Mouse (Mus musculus) adrenal gland, postnatal 14 days (tissue): Measurements from ENCODE around the gene Svs3a. TPM values are rescaled to one million over a fixed set of nuclear protein-coding genes. Genes with fewer than 3 reads are reported as not detected.
"Not testable (repeated sequence)": the region's sequence is repeated elsewhere in the genome, so short reads cannot be mapped to it uniquely, and the experiment has no call there.

Experiments used
- DNase-seq: peaks from one replicate; pipeline ENCODE4 v3.0.0; 2021; ENCODE audit warnings: mixed read lengths
- long read RNA-seq, 2 experiments: library from polyadenylated mRNA; stranded (forward); transcript quantifications; one replicate each; pipeline ENCODE4 v2.0.0; 2021
- total RNA-seq: library from RNA; stranded (reverse); gene quantifications from 2 replicates; pipeline ENCODE4 v1.2.3, GENCODE M21; 2021

The Svs3a gene
- total RNA-seq = not detected in 2 replicates
- long read RNA-seq, experiment 1 = 0 reads
- long read RNA-seq, experiment 2 = 0 reads

DNA sequence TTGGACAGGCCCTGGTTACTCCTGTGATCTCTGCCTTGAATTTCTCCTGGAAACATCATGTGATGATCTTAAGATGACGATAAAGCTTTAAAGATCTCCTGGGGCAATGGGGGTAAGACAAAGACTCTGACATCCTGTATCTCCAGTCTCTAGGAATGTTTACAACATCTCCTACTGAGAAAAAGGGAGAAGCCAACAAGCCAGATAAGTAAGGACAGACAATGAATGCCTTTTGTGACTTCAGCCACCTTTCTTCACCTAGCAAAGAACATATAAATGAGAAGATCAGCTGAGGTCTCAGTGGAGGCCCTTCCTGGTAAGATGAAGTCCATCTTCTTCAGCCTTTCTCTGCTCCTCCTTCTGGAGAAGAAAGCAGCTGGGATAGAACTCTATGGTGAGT lies at the start of gene Svs3a:
Gene Svs3a, plus strand, starts transcription at position 301 of the 400 bp plus-strand sequence.
- not testable (repeated sequence) for DNase-seq

DNA sequence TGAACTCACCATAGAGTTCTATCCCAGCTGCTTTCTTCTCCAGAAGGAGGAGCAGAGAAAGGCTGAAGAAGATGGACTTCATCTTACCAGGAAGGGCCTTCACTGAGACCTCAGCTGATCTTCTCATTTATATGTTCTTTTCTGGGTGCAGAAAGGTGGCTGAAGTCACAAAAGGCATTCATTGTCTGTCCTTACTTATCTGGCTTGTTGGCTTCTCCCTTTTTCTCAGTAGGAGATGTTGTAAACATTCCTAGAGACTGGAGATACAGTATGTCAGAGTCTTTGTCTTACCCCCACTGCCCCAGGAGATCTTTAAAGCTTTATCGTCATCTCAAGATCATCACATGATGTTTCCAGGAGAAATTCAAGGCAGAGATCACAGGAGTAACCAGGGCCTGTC lies 32.5 kb upstream of the Svs3a start, which contains the start of gene Svs3b:
Gene Svs3b, minus strand, starts transcription at position 101 of the 400 bp plus-strand sequence.
- DNase-seq = not testable (repeated sequence)

DNA sequence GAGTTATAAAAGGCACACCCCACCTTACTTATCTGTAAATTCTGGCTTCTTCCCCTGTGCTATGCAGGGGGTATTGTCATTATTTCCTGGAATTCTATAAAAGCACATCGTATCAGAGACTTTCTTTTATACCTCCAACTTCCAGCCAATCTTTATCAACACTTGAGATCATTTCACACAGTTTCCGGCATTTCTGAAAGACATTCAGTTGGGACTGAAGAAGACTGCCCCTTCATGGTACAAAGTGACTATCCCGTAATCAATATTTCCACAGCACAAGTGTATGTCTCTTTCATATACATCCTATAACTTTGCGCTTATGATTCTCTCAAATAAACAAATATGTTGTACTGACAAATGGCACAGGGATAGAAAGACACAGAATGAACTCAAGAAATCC lies 10.7 kb upstream of the Svs3a start, which contains the start of gene Svs4:
Gene Svs4, minus strand, starts transcription at position 101 of the 400 bp plus-strand sequence.
- DNase-seq = no peak

DNA sequence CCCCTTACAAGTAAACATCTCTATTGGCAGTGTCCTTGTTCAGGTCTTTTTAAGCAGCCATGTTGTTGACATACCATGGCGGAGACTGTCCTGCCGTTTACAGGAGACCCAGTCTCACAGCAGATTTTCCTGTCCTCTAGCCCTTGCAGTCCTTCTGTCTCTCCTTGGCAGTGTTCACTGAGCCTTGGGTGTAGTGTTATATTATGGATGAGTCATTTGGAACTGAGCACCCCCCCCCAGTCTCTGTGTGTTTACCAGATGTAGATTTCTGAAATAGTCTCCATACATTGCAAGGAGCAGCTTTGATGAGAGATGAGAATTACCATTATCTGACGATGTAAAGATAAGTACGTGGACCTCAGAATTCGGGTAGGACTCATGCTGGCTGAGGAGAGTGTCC lies 23.5 kb downstream of the Svs3a start:
- DNase-seq = no peak

DNA sequence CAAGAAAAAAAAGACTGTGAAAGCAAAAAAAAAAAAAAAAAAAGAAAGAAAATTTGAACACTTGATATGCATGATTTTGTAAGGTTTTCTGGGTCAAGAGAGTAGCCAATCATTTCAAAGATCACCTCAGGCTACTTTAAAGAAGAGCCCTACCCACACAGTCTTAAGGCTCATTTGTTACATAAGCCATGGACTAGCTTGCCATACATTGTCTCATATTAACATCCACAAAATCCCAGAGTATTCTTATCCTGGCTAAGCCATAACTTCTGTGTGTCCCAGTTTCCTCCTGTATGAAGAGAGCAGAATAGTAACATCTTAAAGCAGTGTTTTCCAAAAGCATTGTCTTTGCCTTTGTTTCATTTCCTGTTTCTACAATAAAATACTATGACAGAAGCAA lies 26.4 kb downstream of the Svs3a start:
- not testable (repeated sequence) for DNase-seq

DNA sequence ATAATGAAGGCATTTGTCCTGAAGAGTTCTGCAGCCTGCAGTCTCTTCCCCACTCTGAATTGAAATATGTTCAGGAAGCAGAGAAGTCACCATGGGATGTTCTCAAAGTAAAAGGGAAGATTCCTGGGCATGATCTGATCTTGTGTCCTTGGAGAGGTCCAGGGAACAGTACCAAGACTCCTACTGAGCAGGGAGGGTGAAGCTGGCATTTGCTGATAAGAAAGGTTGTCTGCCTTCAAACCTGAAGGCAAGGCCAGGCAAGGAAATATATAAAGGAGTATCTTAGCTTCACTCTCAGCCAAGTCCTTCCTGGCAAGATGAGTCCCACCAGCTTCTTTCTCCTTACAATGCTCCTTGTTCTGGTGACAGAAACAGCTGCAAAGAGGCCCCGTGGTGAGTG lies 27.4 kb downstream of the Svs3a start, which contains the start of gene Svs6:
Gene Svs6, plus strand, starts transcription at position 301 of the 400 bp plus-strand sequence.
- DNase-seq = not testable (repeated sequence)

DNA sequence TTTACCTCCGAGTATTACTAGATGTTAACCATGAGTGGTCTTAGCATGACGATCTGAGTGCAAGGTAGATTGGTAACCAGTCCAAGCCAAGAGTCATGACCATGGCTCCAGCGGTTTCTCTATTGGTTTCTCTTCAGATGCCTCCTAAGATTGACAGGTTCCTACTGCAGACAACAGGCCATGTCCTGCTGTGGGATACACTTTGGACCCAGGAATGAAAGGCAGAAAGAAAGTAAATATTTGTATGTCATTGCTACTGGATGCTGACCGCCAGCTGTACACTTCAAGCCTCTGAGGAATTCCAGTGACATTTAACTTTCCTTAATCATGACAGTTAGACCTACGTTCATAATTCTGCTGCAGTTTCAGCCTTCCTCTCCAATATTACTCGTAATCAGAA lies 31.9 kb downstream of the Svs3a start:
- no peak for DNase-seq

DNA sequence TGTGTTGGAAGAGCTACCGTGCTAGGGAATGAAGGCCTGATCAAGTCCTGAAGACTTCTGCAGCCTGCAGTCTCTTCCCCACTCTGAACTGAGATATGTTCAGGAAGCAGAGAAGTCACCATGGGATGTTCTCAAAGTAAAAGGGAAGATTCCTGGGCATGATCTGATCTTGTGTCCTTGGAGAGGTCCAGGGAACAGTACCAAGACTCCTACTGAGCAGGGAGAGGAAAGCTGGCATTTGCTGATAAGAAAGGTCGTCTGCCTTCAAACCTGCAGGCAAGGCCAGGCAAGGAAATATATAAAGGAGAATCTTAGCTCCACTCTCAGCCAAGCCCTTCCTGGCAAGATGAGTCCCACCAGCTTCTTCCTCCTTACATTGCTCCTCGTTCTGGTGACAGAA lies 43.4 kb downstream of the Svs3a start, which contains the start of gene Svs5:
Gene Svs5, plus strand, starts transcription at position 301 of the 400 bp plus-strand sequence.
- not testable (repeated sequence) for DNase-seq

Other genes starting within 250 kb of the Svs3a start
- 28.6 and 36.1 TPM in 2 replicates for gene Stk4, start 218.9 kb upstream of the Svs3a start, total RNA-seq
- gene Tomm34, start 218.1 kb upstream of the Svs3a start, total RNA-seq = 28.9 and 32.2 TPM in 2 replicates
- gene Kcns1, start 118.2 kb upstream of the Svs3a start, total RNA-seq = not detected in 2 replicates
- gene Wfdc5, start 106.5 kb upstream of the Svs3a start, total RNA-seq = not detected in 2 replicates
- 1.1 TPM in 1 of 2 replicates, not detected in the other for gene Wfdc12, start 98.7 kb upstream of the Svs3a start, total RNA-seq
- not detected in 2 replicates for gene Wfdc15a, start 89.1 kb upstream of the Svs3a start, total RNA-seq
- gene Wfdc15b, start 67.6 kb upstream of the Svs3a start, total RNA-seq = not detected in 2 replicates
- gene Svs2, start 50.8 kb upstream of the Svs3a start, total RNA-seq = not detected in 2 replicates
- gene Svs3b, start 32.6 kb upstream of the Svs3a start, total RNA-seq = not detected in 2 replicates
- gene Svs4, start 10.8 kb upstream of the Svs3a start, total RNA-seq = not detected in 2 replicates
- not detected in 2 replicates for gene Svs6, start 27.5 kb downstream of the Svs3a start, total RNA-seq
- gene Svs5, start 43.5 kb downstream of the Svs3a start, total RNA-seq = 0.70 and 0.98 TPM in 2 replicates
- gene Slpi, start 99.8 kb downstream of the Svs3a start, total RNA-seq = 9.2 and 9.3 TPM in 2 replicates
- not detected in 2 replicates for gene Rbpjl, start 113.9 kb downstream of the Svs3a start, total RNA-seq
- gene Matn4, start 115.9 kb downstream of the Svs3a start, total RNA-seq = 1.7 and 2.3 TPM in 2 replicates
- gene Sdc4, start 154.6 kb downstream of the Svs3a start, total RNA-seq = 153 and 208 TPM in 2 replicates
- 31.2 and 34.2 TPM in 2 replicates for gene Sys1, start 167.7 kb downstream of the Svs3a start, total RNA-seq
- gene Gm20458, start 171.7 kb downstream of the Svs3a start, total RNA-seq = 0.82 and 5.9 TPM in 2 replicates
- not detected in 2 replicates for gene Trp53tg5, start 184.5 kb downstream of the Svs3a start, total RNA-seq
- 10.0 and 13.8 TPM in 2 replicates for gene Dbndd2, start 196.8 kb downstream of the Svs3a start, total RNA-seq
- 85.2 and 89.0 TPM in 2 replicates for gene Pigt, start 208.3 kb downstream of the Svs3a start, total RNA-seq